In genomic region chr9:36921718-36922415, GRCm38 (mm10) we compare ENCODE assay signal across 14 mouse cellular contexts.
DNase-seq lines count a peak whose midpoint lies in the region; ATAC-seq and TF ChIP-seq lines count a peak whose summit lies in the region.
"Had no signal": no experiment of that assay in that cellular context is flagged by ENCODE, and none has a peak within 500 bp of the region (broad histone marks: within the 10 kb centered on the region; RNA-seq: fewer than 3 reads in every experiment).

No protein-coding gene starts in this region.

- intact Hi-C loops in heart, adult 2 months (cut with DNase I), result no loop called here

- TF ChIP-seq EP300 in heart, adult 2 months (IDR thresholded peaks at IDR 0.05; ENCODE audit: insufficient read depth, low read depth, low read length), result no peak

- peak; percentile 87 for ATAC-seq in forebrain, postnatal 0 days
- ATAC-seq in midbrain, embryonic 12.5 days (ENCODE audit: low FRiP score, low read depth), result peak; percentile 61

- peak; percentile 77 to 83 for DNase-seq in right cerebral cortex, postnatal 10 days (ENCODE audit: low spot score in 2 of 2)
- DNase-seq in right cerebral cortex, postnatal 36 days (ENCODE audit: low spot score in 2 of 2), result no peak
- DNase-seq in forebrain, postnatal 0 days, result peak; percentile 73
- peak; percentile 60 for DNase-seq in telencephalon, adult 2 months (ENCODE audit: low read depth, low spot score)
- DNase-seq in adrenal gland, postnatal 4 days (ENCODE audit: low spot score in 2 of 2), result no peak
- DNase-seq in heart, adult 2 months, result no peak
- DNase-seq in gastrocnemius, postnatal 25 days, result no peak
- DNase-seq: cerebellum, postnatal 25 days; heart, adult 11 months; kidney, postnatal 10 days; lung, adult 2 months had no signal

- H3K4me1 ChIP-seq in forebrain, postnatal 0 days (ENCODE audit: insufficient read depth), result peaks cover 4% of the 10 kb centered on the region; the same call in 1 of the 2 replicates
- peaks cover 24% of the 10 kb centered on the region for H3K4me1 ChIP-seq in midbrain, embryonic 12.5 days
- H3K4me1 ChIP-seq in heart, adult 2 months (ENCODE audit: control insufficient read depth, insufficient read depth, low read length), result no peaks in the 10 kb centered on the region
- H3K4me1 ChIP-seq: stomach, embryonic 15.5 days had no signal

- no peak for TF ChIP-seq POLR2A in heart, adult 2 months (IDR thresholded peaks at IDR 0.05; ENCODE audit: insufficient read depth, low read depth, low read length)

- H3K27me3 ChIP-seq in forebrain, postnatal 0 days (ENCODE audit: insufficient read depth, low read length), result no peaks in the 10 kb centered on the region
- H3K27me3 ChIP-seq in midbrain, embryonic 12.5 days, result no peaks in the 10 kb centered on the region
- H3K27me3 ChIP-seq in heart, adult 2 months (ENCODE audit: control insufficient read depth, insufficient read depth, low read length), result no peaks in the 10 kb centered on the region
- H3K27me3 ChIP-seq: stomach, embryonic 15.5 days had no signal

- peak overlapping the region; percentile 10; the same call in 1 of the 2 replicates for H3K9ac ChIP-seq in forebrain, postnatal 0 days
- H3K9ac ChIP-seq in midbrain, embryonic 12.5 days (replicated peaks), result no peak overlapping the region
- no peak overlapping the region for H3K9ac ChIP-seq in heart, adult 2 months (ENCODE audit: low read depth, low read length)
- H3K9ac ChIP-seq: stomach, embryonic 15.5 days had no signal

- no peak overlapping the region for H3K4me3 ChIP-seq in forebrain, postnatal 0 days (ENCODE audit: low read depth, low read length)
- no peak overlapping the region for H3K4me3 ChIP-seq in midbrain, embryonic 12.5 days
- H3K4me3 ChIP-seq in heart, adult 2 months, result no peak overlapping the region
- H3K4me3 ChIP-seq: limb, embryonic 10.5 days; stomach, embryonic 15.5 days had no signal

- no peaks in the 10 kb centered on the region for H3K79me2 ChIP-seq in heart, adult 2 months (replicated peaks; ENCODE audit: control insufficient read depth, insufficient read depth, low read length)

- no peak for TF ChIP-seq CTCF in forebrain, postnatal 0 days (IDR thresholded peaks at IDR 0.05; ENCODE audit: low read depth)
- TF ChIP-seq CTCF in heart, adult 2 months (IDR thresholded peaks at IDR 0.05), result no peak

- no peaks in the 10 kb centered on the region for H3K9me3 ChIP-seq in forebrain, postnatal 0 days (ENCODE audit: low read length)
- no peaks in the 10 kb centered on the region for H3K9me3 ChIP-seq in midbrain, embryonic 12.5 days
- H3K9me3 ChIP-seq: limb, embryonic 10.5 days; stomach, embryonic 15.5 days had no signal

- H3K27ac ChIP-seq in forebrain, postnatal 0 days (ENCODE audit: low read depth, low read length), result peak overlapping the region; percentile 74
- peak overlapping the region; percentile 58 for H3K27ac ChIP-seq in midbrain, embryonic 12.5 days (replicated peaks)
- no peak overlapping the region for H3K27ac ChIP-seq in heart, adult 2 months
- H3K27ac ChIP-seq: limb, embryonic 10.5 days; stomach, embryonic 15.5 days had no signal

- H3K36me3 ChIP-seq in forebrain, postnatal 0 days (ENCODE audit: insufficient read depth), result 0 out of 2 replicates have a peak, but pooled peaks cover 3% of the 10 kb centered on the region
- H3K36me3 ChIP-seq in midbrain, embryonic 12.5 days, result 0 out of 2 replicates have a peak, but pooled peaks cover 3% of the 10 kb centered on the region
- no peaks in the 10 kb centered on the region for H3K36me3 ChIP-seq in heart, adult 2 months (ENCODE audit: control insufficient read depth, insufficient read depth, low read length)
- H3K36me3 ChIP-seq: limb, embryonic 10.5 days; stomach, embryonic 15.5 days had no signal

- H3K4me2 ChIP-seq in forebrain, postnatal 0 days (ENCODE audit: low read depth), result no peak overlapping the region
- H3K4me2 ChIP-seq in midbrain, embryonic 12.5 days (replicated peaks), result no peak overlapping the region
- H3K4me2 ChIP-seq: stomach, embryonic 15.5 days had no signal

- 16% methylated on average over 13 of the region's 13 CpGs for WGBS in forebrain, postnatal 0 days
- WGBS in midbrain, embryonic 12.5 days, result 51% methylated on average over 13 of the region's 13 CpGs
- 80% methylated on average over 13 of the region's 13 CpGs for WGBS in heart, adult 2 months

Comparison
In these comparisons a context has a peak if more than half of its experiments do, and no peak if none do; other contexts are left out.
1. DNase-seq: peak in right cerebral cortex, postnatal 10 days (2 of 2), forebrain, postnatal 0 days (single experiment) and telencephalon, adult 2 months (single experiment); none in right cerebral cortex, postnatal 36 days (0 of 2), adrenal gland, postnatal 4 days (0 of 2), heart, adult 2 months (0 of 2) and gastrocnemius, postnatal 25 days (single experiment).